Mouse (Mus musculus): ENCODE data around the gene Dlgap3. TPM values are rescaled to one million over a fixed set of nuclear protein-coding genes. Genes with fewer than 3 reads are reported as not detected.
A peak's percentile ranks its signal among the peaks of the same experiment; 100 is the strongest.

The Dlgap3 gene
- 0.40 and 0.84 TPM in 2 replicates for polyA plus RNA-seq (2015; fragmentation: Nextera tagmentation; extraction: Ambion mirVana)

- Histone ChIP-seq H3K4me1 (replicated peaks) (peaks cover 18% of the 10 kb centered on the region), H3K4me2 (peak within 1 kb of the TSS; percentile 100), H3K4me3 (peak within 1 kb of the TSS; percentile 76), H3K36me3 (no peaks in the 10 kb centered on the region), H3K9me3 (replicated peaks) (no peaks in the 10 kb centered on the region), H3K27ac (no peak within 1 kb of the TSS), H3K9ac (peak within 1 kb of the TSS; percentile 58), H3K27me3 (peaks cover 74% of the 10 kb centered on the region)
- 0% methylated on average over 66 of the region's 67 CpGs for WGBS
- ATAC-seq (replicated peaks; ENCODE audit: insufficient number of reproducible peaks, insufficient read depth, low FRiP score, low read depth) = peak; percentile 72
These were observed at the start of gene Dlgap3 for GRCm38 (mm10) chr4:127168914-127169345. TSS of gene Dlgap3 (plus strand) at chr4:127169204.

GRCm38 (mm10) chr4:127123391-127123790 lies 45.6 kb upstream of the Dlgap3 start, which contains the start of gene Tmem35b:
TSS of gene Tmem35b (plus strand) at chr4:127123691.
- Histone ChIP-seq H3K27me3 (no peaks in the 10 kb centered on the region), H3K4me1 (replicated peaks) (peaks cover 8% of the 10 kb centered on the region; the same call in 1 of the 2 replicates), H3K9me3 (replicated peaks) (no peaks in the 10 kb centered on the region), H3K4me2 (no peak within 1 kb of the TSS), H3K9ac (no peak within 1 kb of the TSS), H3K4me3 (no peak within 1 kb of the TSS), H3K27ac (no peak within 1 kb of the TSS), H3K36me3 (peaks cover 4% of the 10 kb centered on the region; the same call in 1 of the 2 replicates)
- 94% methylated on average over 5 of the region's 5 CpGs for WGBS
- ATAC-seq (replicated peaks; ENCODE audit: insufficient number of reproducible peaks, insufficient read depth, low FRiP score, low read depth) = no peak

DNA sequence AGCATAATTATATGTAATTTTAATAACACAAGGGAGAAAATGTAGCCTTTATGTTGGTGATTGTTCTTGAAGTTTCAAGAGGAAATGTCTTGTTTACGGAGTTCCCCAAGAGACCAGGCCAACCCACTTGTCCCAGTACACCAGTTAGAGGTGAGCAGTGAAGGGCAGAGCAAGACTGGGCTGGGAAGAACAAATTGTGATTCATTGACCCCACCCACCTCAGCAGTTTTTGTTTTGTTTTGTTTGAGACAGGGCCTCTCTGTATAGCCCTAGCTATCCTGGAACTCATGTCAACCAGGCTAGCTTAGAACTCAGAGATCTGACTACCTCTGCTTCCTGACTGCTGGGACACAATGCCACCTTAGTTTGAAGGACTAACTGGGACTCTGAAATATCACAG lies 44.7 kb upstream of the Dlgap3 start:
- no peak overlapping the region for H3K4me2 ChIP-seq
- H3K27me3 ChIP-seq = no peaks in the 10 kb centered on the region
- no peak overlapping the region for H3K4me3 ChIP-seq
- ATAC-seq (replicated peaks; ENCODE audit: insufficient number of reproducible peaks, insufficient read depth, low FRiP score, low read depth) = no peak
- H3K36me3 ChIP-seq = peaks cover 4% of the 10 kb centered on the region; the same call in 1 of the 2 replicates
- H3K9me3 ChIP-seq (replicated peaks) = no peaks in the 10 kb centered on the region
- WGBS = 86% methylated on average over 1 of the region's 1 CpGs
- no peak overlapping the region for H3K9ac ChIP-seq
- H3K27ac ChIP-seq = no peak overlapping the region
- H3K4me1 ChIP-seq (replicated peaks) = peaks cover 8% of the 10 kb centered on the region; the same call in 1 of the 2 replicates

DNA sequence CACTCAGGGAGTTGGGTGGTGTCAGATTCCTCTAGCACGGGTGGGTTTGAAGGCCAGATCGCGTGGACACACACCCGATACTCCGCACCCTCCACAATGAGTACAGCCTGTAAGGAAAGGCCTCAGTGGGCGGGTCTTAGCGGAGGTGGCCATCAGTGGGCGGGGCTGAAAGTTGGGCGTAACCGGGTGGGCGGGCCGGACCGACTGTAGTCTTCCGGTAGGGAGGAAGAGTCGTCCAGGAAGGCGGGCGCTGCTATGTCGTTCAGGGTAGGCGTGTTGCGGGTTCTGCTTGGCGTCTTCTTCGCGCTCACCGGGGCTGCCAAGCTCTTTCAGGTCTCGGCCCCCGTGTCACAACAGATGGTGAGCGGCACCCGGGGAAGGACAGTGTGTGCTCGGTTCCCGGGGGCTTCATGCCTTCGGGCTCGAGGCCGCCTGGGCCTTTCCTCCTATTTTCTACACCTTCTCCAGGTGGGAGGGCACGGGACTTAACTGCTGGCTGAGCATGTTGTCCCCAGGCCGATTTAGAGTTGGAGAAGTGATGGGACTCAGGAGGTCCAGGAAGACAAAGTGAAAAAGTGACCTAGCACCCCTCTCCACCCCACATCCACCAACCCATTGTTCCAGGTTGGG lies 43.1 kb upstream of the Dlgap3 start:
- ATAC-seq (replicated peaks; ENCODE audit: insufficient number of reproducible peaks, insufficient read depth, low FRiP score, low read depth) = peak; percentile 97
- H3K4me3 ChIP-seq = peak overlapping the region; percentile 70
- WGBS = 2% methylated on average over 35 of the region's 35 CpGs
- H3K9me3 ChIP-seq (replicated peaks) = no peaks in the 10 kb centered on the region
- H3K4me1 ChIP-seq (replicated peaks) = peaks cover 8% of the 10 kb centered on the region; the same call in 1 of the 2 replicates
- 0 out of 2 replicates have a peak overlapping the region, but pooled peaks have one; percentile 13 for H3K27ac ChIP-seq
- peak overlapping the region; percentile 76 for H3K9ac ChIP-seq
- no peaks in the 10 kb centered on the region for H3K27me3 ChIP-seq
- H3K4me2 ChIP-seq = peak overlapping the region; percentile 83
- peaks cover 4% of the 10 kb centered on the region; the same call in 1 of the 2 replicates for H3K36me3 ChIP-seq

- no peak overlapping the region for H3K9ac ChIP-seq
- no peaks in the 10 kb centered on the region for H3K36me3 ChIP-seq
- H3K4me1 ChIP-seq (replicated peaks) = no peaks in the 10 kb centered on the region
- 43% methylated on average over 1 of the region's 1 CpGs for WGBS
- no peaks in the 10 kb centered on the region for H3K9me3 ChIP-seq (replicated peaks)
- no peaks in the 10 kb centered on the region for H3K27me3 ChIP-seq
- no peak overlapping the region for H3K4me3 ChIP-seq
- H3K27ac ChIP-seq = no peak overlapping the region
- no peak overlapping the region for H3K4me2 ChIP-seq
- no peak for ATAC-seq (replicated peaks; ENCODE audit: insufficient number of reproducible peaks, insufficient read depth, low FRiP score, low read depth)
These were observed 34.3 kb upstream of the Dlgap3 start for GRCm38 (mm10) chr4:127134687-127135086.

DNA sequence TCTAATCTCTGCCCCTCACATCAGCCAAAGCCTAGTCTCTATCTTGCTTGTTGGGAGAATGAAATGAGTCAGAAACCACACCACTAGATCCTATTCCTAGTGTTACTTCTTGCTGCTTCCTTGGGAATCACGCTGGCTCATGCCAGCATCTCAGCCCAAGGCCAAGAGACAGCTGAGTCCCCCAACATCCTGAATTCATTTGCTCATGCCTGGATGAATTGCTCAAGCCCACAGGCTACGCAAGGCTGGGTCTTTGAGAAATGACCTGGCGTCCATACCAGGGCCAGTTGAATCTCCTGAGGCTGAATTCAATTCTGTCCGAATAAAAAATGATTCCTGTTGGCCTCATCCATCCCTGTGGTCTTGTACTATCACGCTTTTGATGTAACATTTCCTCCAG lies 31.4 kb upstream of the Dlgap3 start:
- Histone ChIP-seq H3K4me1 (replicated peaks) (no peaks in the 10 kb centered on the region), H3K4me3 (no peak overlapping the region), H3K27me3 (no peaks in the 10 kb centered on the region), H3K27ac (no peak overlapping the region), H3K4me2 (no peak overlapping the region), H3K9me3 (replicated peaks) (no peaks in the 10 kb centered on the region), H3K9ac (no peak overlapping the region), H3K36me3 (no peaks in the 10 kb centered on the region)
- 72% methylated on average over 5 of the region's 5 CpGs for WGBS
- no peak for ATAC-seq (replicated peaks; ENCODE audit: insufficient number of reproducible peaks, insufficient read depth, low FRiP score, low read depth)

DNA sequence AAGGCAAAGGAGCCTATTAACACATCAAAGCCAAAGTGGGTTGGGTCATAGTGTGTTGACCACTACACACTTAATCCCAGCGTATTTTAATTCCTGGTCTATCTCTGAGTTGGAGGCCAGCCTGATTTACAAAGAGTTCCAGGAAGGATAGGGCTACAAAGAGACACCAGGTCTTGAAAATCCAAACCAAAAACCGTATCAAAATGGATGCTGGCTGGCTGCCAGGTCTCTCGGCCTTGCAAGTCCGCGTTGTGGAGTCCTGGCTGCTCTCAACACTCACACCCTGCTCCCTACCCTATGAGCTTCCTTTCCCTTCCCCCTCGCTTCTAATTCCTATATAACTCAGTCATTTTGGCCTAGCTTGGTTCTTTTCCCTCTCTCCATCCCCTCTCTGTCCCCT lies 30.5 kb upstream of the Dlgap3 start:
- no peak for ATAC-seq (replicated peaks; ENCODE audit: insufficient number of reproducible peaks, insufficient read depth, low FRiP score, low read depth)
- 36% methylated on average over 6 of the region's 6 CpGs for WGBS
- H3K4me1 ChIP-seq (replicated peaks) = no peaks in the 10 kb centered on the region
- H3K9me3 ChIP-seq (replicated peaks) = no peaks in the 10 kb centered on the region
- no peaks in the 10 kb centered on the region for H3K27me3 ChIP-seq
- no peak overlapping the region for H3K27ac ChIP-seq
- H3K9ac ChIP-seq = no peak overlapping the region
- H3K4me2 ChIP-seq = no peak overlapping the region
- H3K36me3 ChIP-seq = no peaks in the 10 kb centered on the region
- H3K4me3 ChIP-seq = no peak overlapping the region

- Histone ChIP-seq H3K4me2 (no peak overlapping the region), H3K27ac (no peak overlapping the region), H3K9ac (no peak overlapping the region), H3K9me3 (replicated peaks) (no peaks in the 10 kb centered on the region), H3K27me3 (peaks cover 7% of the 10 kb centered on the region; the same call in 1 of the 2 replicates), H3K4me1 (replicated peaks) (no peaks in the 10 kb centered on the region), H3K36me3 (no peaks in the 10 kb centered on the region), H3K4me3 (no peak overlapping the region)
- ATAC-seq (replicated peaks; ENCODE audit: insufficient number of reproducible peaks, insufficient read depth, low FRiP score, low read depth) = no peak
- WGBS = 75% methylated on average over 13 of the region's 13 CpGs
These were observed 19.0 kb upstream of the Dlgap3 start for GRCm38 (mm10) chr4:127150031-127150430.

DNA sequence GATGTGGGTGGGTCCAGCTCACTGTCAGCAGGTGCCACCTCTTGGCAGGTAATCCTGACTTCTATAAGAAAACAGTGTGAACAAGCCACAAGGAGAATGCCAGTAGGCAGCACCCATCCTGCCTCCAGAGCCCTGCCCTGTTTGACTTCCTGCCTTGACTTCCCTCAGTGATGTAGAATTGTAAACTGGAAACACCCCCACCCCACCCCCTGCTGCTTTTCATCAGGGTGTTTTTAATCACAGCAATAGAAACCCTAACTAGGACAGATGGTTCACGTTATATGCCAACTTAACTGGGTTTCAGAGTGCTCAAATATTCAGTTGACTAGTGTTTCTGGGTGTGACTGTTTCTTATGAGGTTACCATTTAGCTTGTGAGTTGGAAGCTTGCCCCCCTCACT lies 15.7 kb upstream of the Dlgap3 start:
- no peaks in the 10 kb centered on the region for H3K36me3 ChIP-seq
- 54% methylated on average over 1 of the region's 1 CpGs for WGBS
- H3K27ac ChIP-seq = no peak overlapping the region
- H3K4me2 ChIP-seq = no peak overlapping the region
- no peak for ATAC-seq (replicated peaks; ENCODE audit: insufficient number of reproducible peaks, insufficient read depth, low FRiP score, low read depth)
- H3K27me3 ChIP-seq = peaks cover 7% of the 10 kb centered on the region; the same call in 1 of the 2 replicates
- H3K9ac ChIP-seq = no peak overlapping the region
- H3K9me3 ChIP-seq (replicated peaks) = no peaks in the 10 kb centered on the region
- no peaks in the 10 kb centered on the region for H3K4me1 ChIP-seq (replicated peaks)
- H3K4me3 ChIP-seq = no peak overlapping the region

DNA sequence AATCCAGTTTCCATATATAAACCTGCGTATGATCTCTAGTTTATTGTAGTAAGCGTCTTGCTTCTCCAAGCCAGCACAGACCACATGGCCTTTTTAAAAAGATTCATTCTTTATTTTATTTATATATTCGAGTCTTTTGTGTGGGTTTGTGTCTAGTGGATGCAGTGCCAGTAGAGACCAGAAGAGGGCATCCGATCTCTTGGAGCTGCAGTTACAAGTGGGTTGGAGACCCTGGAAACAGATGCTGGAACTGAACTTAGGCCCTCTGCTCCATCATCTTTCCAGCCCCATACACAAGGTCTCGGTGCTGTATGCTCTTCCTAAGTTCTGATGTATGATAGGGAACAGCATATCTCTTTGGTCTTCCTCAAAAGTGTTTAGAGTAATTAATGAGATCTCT lies 13.2 kb upstream of the Dlgap3 start:
- Histone ChIP-seq H3K9me3 (replicated peaks) (no peaks in the 10 kb centered on the region), H3K27ac (no peak overlapping the region), H3K4me1 (replicated peaks) (no peaks in the 10 kb centered on the region), H3K4me3 (no peak overlapping the region), H3K36me3 (no peaks in the 10 kb centered on the region), H3K4me2 (no peak overlapping the region), H3K9ac (no peak overlapping the region), H3K27me3 (no peaks in the 10 kb centered on the region)
- no peak for ATAC-seq (replicated peaks; ENCODE audit: insufficient number of reproducible peaks, insufficient read depth, low FRiP score, low read depth)
- WGBS = 56% methylated on average over 5 of the region's 5 CpGs

- no peaks in the 10 kb centered on the region for H3K36me3 ChIP-seq
- no peak overlapping the region for H3K4me3 ChIP-seq
- no peak overlapping the region for H3K27ac ChIP-seq
- WGBS = 80% methylated on average over 4 of the region's 4 CpGs
- no peak overlapping the region for H3K4me2 ChIP-seq
- no peak for ATAC-seq (replicated peaks; ENCODE audit: insufficient number of reproducible peaks, insufficient read depth, low FRiP score, low read depth)
- no peaks in the 10 kb centered on the region for H3K4me1 ChIP-seq (replicated peaks)
- H3K9me3 ChIP-seq (replicated peaks) = no peaks in the 10 kb centered on the region
- no peaks in the 10 kb centered on the region for H3K27me3 ChIP-seq
- H3K9ac ChIP-seq = no peak overlapping the region
These were observed 11.3 kb upstream of the Dlgap3 start for GRCm38 (mm10) chr4:127157746-127158145.

DNA sequence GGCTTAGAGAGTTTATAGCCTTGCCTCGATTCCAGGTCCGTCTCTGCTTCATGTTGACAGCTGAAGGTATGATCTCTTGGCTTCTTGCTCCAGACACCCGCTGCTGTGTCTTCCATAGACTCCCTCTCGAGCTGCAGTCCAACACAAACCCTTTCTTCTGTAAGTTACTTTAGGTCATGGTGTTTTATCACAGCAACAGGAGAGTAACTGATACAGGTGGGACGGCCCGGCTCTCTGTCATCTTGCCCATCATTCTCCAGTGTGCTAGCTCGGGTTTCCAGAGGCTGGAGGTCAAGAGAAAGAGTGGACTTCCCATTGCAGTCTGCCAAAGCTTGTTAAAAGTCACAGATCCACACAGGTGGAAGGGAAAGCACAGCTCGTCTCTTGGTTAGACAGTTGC lies 5.1 kb upstream of the Dlgap3 start:
- no peak for ATAC-seq (replicated peaks; ENCODE audit: insufficient number of reproducible peaks, insufficient read depth, low FRiP score, low read depth)
- Histone ChIP-seq H3K9ac (no peak overlapping the region), H3K27ac (no peak overlapping the region), H3K27me3 (peaks cover 39% of the 10 kb centered on the region), H3K4me3 (no peak overlapping the region), H3K4me1 (replicated peaks) (peaks cover 11% of the 10 kb centered on the region), H3K9me3 (replicated peaks) (no peaks in the 10 kb centered on the region), H3K36me3 (no peaks in the 10 kb centered on the region), H3K4me2 (no peak overlapping the region)
- 53% methylated on average over 8 of the region's 8 CpGs for WGBS

Measured in heart, embryonic 15.5 days (tissue).